Mouse (Mus musculus) heart, embryonic 13.5 days (tissue): ENCODE measurements at regions not wholly inside any gene's neighbourhood (a gene's known extent, or its start where the extent isn't known, plus 50 kb on each side); places are given as distances from the start of the nearest gene placed in this dataset.

Experiments
- ATAC-seq: fragments of 200-750 bp; cut with Nextera tagmentation; 2 replicates; pipeline ENCODE4 v1.8.0; 2017; ENCODE audit warnings: moderate TSS enrichment; ENCODE audit not compliant: insufficient number of reproducible peaks, low FRiP score, low TSS enrichment; ENCODE audit errors: extremely low read depth
- H3K27ac ChIP-seq: fragments of 300-500 bp; sonication (generic); replicated peaks from 2 replicates; pipeline ENCODE4 v1.5.1; 2015; ENCODE audit warnings: moderate library complexity, mild to moderate bottlenecking, inconsistent platforms
- H3K27me3 ChIP-seq: fragments of 300-500 bp; sonication (generic); replicated peaks from 2 replicates; pipeline ENCODE4 v1.6.1; 2015; ENCODE audit warnings: mild to moderate bottlenecking, inconsistent platforms
- H3K36me3 ChIP-seq: fragments of 300-500 bp; sonication (generic); 2 replicates; pipeline ENCODE4 v1.6.1; 2015; ENCODE audit warnings: mild to moderate bottlenecking, inconsistent platforms
- H3K4me1 ChIP-seq: fragments of 300-500 bp; sonication (generic); 2 replicates; pipeline ENCODE4 v1.6.1; 2015; ENCODE audit warnings: inconsistent platforms
- H3K4me2 ChIP-seq: fragments of 300-500 bp; sonication (generic); 2 replicates; pipeline ENCODE4 v1.6.1; 2015; ENCODE audit warnings: inconsistent platforms, mild to moderate bottlenecking, moderate library complexity
- H3K4me3 ChIP-seq: fragments of 300-500 bp; sonication (generic); 2 replicates; pipeline ENCODE4 v1.5.1; 2015; ENCODE audit warnings: moderate library complexity, mild to moderate bottlenecking, inconsistent platforms
- H3K9ac ChIP-seq: fragments of 300-500 bp; sonication (generic); 2 replicates; pipeline ENCODE4 v1.6.1; 2015; ENCODE audit warnings: inconsistent platforms, mild to moderate bottlenecking, moderate library complexity
- H3K9me3 ChIP-seq: fragments of 300-500 bp; sonication (generic); 2 replicates; pipeline ENCODE4 v1.6.1; 2016; ENCODE audit warnings: inconsistent platforms
- WGBS: fragments of 180-500 bp; shearing (Covaris S2); methylation state at CpG from one replicate; pipeline ENCODE4 v1.1.7; 2015; ENCODE audit warnings: mixed read lengths; 5-methylcytosine and 5-hydroxymethylcytosine counted together

DNA sequence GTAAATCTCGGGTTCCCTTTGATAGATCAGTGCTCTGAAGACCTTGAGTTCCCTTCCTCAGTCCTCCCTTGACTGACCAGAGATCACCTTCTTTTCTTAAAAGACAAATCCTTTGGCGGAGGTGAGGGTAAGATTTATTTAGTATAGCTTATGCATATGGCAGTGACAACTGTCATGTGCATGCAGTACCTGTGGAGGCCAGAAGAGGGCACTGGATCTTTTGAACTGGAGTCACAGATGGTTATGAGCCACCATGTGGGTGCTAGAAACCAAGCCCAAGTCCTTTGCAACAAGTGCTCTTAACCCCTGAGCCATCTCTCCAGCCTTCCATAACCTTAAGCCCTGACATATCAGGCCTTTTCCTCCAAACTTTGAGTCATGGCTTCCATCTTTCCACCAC lies 110.4 kb upstream of the Foxn2 start:
- H3K27me3 ChIP-seq, result no peaks in the 10 kb centered on the region
- no peak overlapping the region for H3K4me3 ChIP-seq
- peaks cover 29% of the 10 kb centered on the region for H3K4me1 ChIP-seq
- H3K9me3 ChIP-seq, result peaks cover 10% of the 10 kb centered on the region; the same call in 1 of the 2 replicates
- H3K4me2 ChIP-seq, result no peak overlapping the region
- 71% methylated on average over 2 of the region's 2 CpGs for WGBS
- no peaks in the 10 kb centered on the region for H3K36me3 ChIP-seq
- no peak overlapping the region for H3K9ac ChIP-seq
- no peak for ATAC-seq
- H3K27ac ChIP-seq, result 0 out of 2 replicates have a peak overlapping the region, but pooled peaks have one; percentile 34

- H3K4me1 ChIP-seq, result peaks cover 13% of the 10 kb centered on the region
- 61% methylated on average over 4 of the region's 4 CpGs for WGBS
- H3K9me3 ChIP-seq, result peaks cover 10% of the 10 kb centered on the region; the same call in 1 of the 2 replicates
- no peaks in the 10 kb centered on the region for H3K27me3 ChIP-seq
- H3K36me3 ChIP-seq, result no peaks in the 10 kb centered on the region
- ATAC-seq, result no peak
- H3K4me3 ChIP-seq, result no peak overlapping the region
- H3K27ac ChIP-seq, result no peak overlapping the region
- no peak overlapping the region for H3K4me2 ChIP-seq
- no peak overlapping the region for H3K9ac ChIP-seq
These were observed 106.7 kb upstream of the Foxn2 start for GRCm38 (mm10) chr17:88333816-88334215.

- Histone ChIP-seq H3K9me3 (peaks cover 8% of the 10 kb centered on the region; the same call in 1 of the 2 replicates), H3K27ac (no peak overlapping the region), H3K4me2 (no peak overlapping the region), H3K9ac (no peak overlapping the region), H3K27me3 (no peaks in the 10 kb centered on the region), H3K4me3 (no peak overlapping the region), H3K36me3 (no peaks in the 10 kb centered on the region), H3K4me1 (no peaks in the 10 kb centered on the region; the same call in 1 of the 2 replicates)
- no peak for ATAC-seq
- 78% methylated on average over 5 of the region's 5 CpGs for WGBS
These were observed 105.2 kb upstream of the Foxn2 start for GRCm38 (mm10) chr17:88335271-88335670.

DNA sequence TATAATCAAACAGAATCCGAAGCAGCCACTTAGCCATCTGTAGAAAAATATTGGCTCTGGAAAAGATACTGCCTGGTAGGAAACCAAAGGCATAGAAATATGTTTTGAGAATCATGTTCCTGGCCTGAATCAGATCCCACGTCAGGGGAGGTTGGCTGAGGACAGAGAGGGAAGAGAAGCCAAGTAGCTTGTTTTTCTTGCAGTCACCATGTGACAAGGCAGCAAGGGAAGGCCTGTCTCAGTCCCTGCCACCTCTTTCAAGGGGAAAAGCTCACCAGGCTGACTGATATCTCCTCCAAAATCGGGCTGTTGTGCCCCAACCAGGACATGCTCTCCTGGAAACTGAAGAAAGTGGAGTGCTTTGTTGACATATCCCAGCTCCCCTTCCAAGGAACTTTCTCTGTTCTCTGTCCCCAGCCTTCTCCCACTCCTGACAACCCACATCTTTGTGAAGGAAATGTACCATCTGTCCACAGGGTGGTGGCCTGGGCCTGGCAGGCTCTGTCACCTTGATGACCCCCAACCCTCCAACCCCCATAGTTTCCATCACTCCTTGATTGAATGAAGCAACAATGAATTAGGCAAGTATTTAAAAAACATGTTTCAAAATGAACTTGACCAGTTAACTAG lies 104.3 kb upstream of the Foxn2 start:
- Histone ChIP-seq H3K9ac (no peak overlapping the region), H3K4me3 (no peak overlapping the region), H3K27me3 (no peaks in the 10 kb centered on the region), H3K27ac (no peak overlapping the region), H3K9me3 (no peaks in the 10 kb centered on the region), H3K4me1 (peaks cover 5% of the 10 kb centered on the region), H3K36me3 (no peaks in the 10 kb centered on the region), H3K4me2 (no peak overlapping the region)
- no peak for ATAC-seq
- WGBS, result 42% methylated on average over 3 of the region's 3 CpGs

GRCm38 (mm10) chr17:88337649-88338404 lies 102.7 kb upstream of the Foxn2 start:
- WGBS, result 78% methylated on average over 8 of the region's 8 CpGs

DNA sequence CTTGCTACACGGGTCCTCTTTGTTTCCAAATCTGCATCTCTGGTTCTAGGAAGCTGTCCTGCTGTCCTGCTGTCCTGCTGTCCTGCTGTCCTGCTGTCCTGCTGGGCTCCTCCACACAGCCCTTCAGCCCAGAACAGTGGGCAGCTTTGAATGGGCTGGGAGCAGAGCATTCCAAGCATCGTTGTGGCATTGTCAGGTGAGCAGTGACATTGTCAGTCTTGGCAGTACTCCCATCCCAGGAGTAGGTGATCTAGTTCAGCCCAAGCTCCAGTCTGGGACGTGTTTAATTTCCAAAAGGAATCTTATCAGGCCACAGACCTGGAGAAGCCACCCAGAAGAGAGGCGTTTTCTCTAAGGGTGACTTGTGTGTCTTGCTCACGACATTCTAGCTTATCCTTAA lies 99.4 kb upstream of the Foxn2 start:
- Histone ChIP-seq H3K4me1 (peaks cover 8% of the 10 kb centered on the region), H3K4me2 (no peak overlapping the region), H3K9ac (no peak overlapping the region), H3K4me3 (no peak overlapping the region), H3K36me3 (no peaks in the 10 kb centered on the region), H3K27me3 (no peaks in the 10 kb centered on the region), H3K9me3 (no peaks in the 10 kb centered on the region), H3K27ac (no peak overlapping the region)
- ATAC-seq, result no peak
- 26% methylated on average over 5 of the region's 5 CpGs for WGBS

More at GRCm38 (mm10) chr17:88337649-88338404, 102.7 kb upstream of the Foxn2 start:
- Histone ChIP-seq H3K9me3 (no peaks in the 10 kb centered on the region), H3K36me3 (no peaks in the 10 kb centered on the region), H3K27me3 (no peaks in the 10 kb centered on the region), H3K4me1 (peaks cover 8% of the 10 kb centered on the region), H3K4me2 (no peak overlapping the region), H3K9ac (no peak overlapping the region), H3K4me3 (no peak overlapping the region), H3K27ac (no peak overlapping the region)
- no peak for ATAC-seq

DNA sequence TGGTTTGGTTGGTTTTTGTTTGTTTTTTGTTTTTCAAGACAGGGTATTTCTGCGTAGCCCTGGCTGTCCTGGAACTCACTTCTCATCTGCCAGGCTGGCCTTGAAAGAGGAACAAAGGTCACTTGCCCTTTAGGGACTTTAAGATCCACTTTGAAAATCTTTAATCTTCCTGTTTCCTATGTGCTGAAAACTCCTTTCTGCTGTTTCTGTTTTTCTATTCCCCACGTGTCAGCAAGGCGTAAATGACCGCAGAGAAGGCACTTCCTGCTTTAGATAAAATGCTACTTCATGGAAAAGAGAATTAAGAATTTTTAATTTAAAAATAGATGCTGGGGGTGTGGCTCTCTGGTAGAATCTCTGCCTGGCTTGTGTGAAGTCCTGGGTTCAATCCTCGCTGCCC lies 98.9 kb upstream of the Foxn2 start:
- Histone ChIP-seq H3K27ac (no peak overlapping the region), H3K4me1 (peaks cover 8% of the 10 kb centered on the region), H3K9ac (no peak overlapping the region), H3K9me3 (no peaks in the 10 kb centered on the region), H3K4me3 (no peak overlapping the region), H3K36me3 (no peaks in the 10 kb centered on the region), H3K27me3 (no peaks in the 10 kb centered on the region), H3K4me2 (no peak overlapping the region)
- 50% methylated on average over 5 of the region's 5 CpGs for WGBS
- no peak for ATAC-seq

DNA sequence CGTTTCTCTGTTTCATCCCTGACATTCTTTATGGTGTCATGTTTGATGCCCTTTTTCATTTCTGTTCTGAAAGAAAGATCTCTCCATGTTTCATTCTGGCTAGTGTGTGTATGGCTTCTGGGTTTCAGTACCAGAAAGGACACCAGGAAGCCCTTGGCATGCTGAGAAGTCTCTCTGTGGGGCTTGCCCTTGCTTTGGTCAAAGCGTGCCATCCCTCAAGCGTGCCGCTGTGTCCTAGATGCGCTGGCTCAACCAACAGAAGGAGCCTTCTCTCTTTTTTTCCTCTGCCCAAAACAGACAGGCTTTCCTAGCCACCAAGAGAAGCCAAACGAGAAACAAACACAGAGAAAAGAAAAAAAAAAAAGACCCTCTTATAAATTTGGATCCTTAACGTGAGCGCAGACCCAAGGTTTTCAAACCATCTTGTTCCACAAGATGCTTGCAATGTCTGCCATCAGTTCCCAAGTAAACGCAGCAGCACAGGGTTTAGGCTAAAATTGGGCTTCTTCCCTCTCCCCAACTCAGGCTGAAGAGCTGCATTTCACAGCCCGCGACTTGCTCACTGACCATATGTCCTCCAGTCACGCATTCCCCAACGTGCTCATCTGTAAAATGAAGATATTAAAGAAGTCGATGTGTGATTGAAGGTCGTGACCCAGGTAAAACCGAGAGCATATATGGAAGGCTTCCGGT lies 97.3 kb upstream of the Foxn2 start:
- WGBS, result 81% methylated on average over 17 of the region's 17 CpGs
- no peak overlapping the region for H3K4me2 ChIP-seq
- H3K9ac ChIP-seq, result no peak overlapping the region
- H3K27ac ChIP-seq, result no peak overlapping the region
- H3K9me3 ChIP-seq, result no peaks in the 10 kb centered on the region; the same call in 1 of the 2 replicates
- peaks cover 8% of the 10 kb centered on the region for H3K4me1 ChIP-seq
- ATAC-seq, result no peak
- no peaks in the 10 kb centered on the region for H3K27me3 ChIP-seq
- no peak overlapping the region for H3K4me3 ChIP-seq
- no peaks in the 10 kb centered on the region for H3K36me3 ChIP-seq

DNA sequence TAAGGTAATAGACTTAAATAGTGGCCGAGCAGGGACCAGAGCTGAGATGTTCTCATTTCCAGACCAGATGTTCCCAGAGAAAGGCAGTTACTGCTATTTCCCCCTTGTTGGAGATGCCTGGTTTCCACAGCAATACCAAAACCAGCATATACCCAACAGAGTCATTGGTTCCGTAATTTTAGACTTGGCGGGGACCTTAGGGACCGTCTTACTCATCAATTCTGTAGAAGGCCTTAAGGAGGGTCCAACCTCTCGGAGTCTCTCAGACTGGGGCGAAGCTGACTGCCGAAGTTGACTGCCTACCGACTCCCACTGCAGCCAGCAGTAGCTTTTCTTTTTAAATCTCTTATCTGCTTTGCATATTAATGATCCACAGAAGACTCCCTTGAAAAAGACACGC lies 95.1 kb upstream of the Foxn2 start:
- H3K9me3 ChIP-seq, result no peaks in the 10 kb centered on the region; the same call in 1 of the 2 replicates
- H3K4me3 ChIP-seq, result no peak overlapping the region
- H3K27me3 ChIP-seq, result no peaks in the 10 kb centered on the region
- no peaks in the 10 kb centered on the region for H3K36me3 ChIP-seq
- no peak overlapping the region for H3K27ac ChIP-seq
- no peak for ATAC-seq
- no peak overlapping the region for H3K4me2 ChIP-seq
- peaks cover 8% of the 10 kb centered on the region for H3K4me1 ChIP-seq
- no peak overlapping the region for H3K9ac ChIP-seq
- WGBS, result 77% methylated on average over 9 of the region's 9 CpGs

DNA sequence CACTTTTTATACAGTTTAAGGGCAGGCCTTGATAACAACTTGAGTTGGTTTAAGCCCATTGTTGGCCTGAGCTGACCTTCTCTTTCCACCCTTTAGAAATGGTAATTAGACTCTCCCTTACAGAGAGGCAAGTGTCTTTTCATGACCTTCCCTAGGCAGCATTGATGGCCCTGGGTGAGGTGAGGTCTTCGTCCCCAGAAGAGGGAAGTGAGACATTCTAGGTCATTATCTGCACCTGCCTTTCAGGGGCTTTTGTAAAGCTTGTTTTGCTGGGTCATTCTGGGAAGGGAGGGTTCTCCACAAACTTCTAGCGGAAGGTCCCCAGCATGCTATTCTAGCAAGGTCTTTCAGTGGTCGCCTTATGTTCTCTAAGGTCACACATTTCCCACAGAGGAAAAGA lies 93.6 kb upstream of the Foxn2 start:
- H3K9me3 ChIP-seq, result no peaks in the 10 kb centered on the region; the same call in 1 of the 2 replicates
- no peak for ATAC-seq
- H3K4me1 ChIP-seq, result no peaks in the 10 kb centered on the region
- 65% methylated on average over 3 of the region's 3 CpGs for WGBS
- no peak overlapping the region for H3K4me3 ChIP-seq
- no peak overlapping the region for H3K9ac ChIP-seq
- H3K27ac ChIP-seq, result no peak overlapping the region
- H3K36me3 ChIP-seq, result no peaks in the 10 kb centered on the region
- H3K4me2 ChIP-seq, result no peak overlapping the region
- no peaks in the 10 kb centered on the region for H3K27me3 ChIP-seq

DNA sequence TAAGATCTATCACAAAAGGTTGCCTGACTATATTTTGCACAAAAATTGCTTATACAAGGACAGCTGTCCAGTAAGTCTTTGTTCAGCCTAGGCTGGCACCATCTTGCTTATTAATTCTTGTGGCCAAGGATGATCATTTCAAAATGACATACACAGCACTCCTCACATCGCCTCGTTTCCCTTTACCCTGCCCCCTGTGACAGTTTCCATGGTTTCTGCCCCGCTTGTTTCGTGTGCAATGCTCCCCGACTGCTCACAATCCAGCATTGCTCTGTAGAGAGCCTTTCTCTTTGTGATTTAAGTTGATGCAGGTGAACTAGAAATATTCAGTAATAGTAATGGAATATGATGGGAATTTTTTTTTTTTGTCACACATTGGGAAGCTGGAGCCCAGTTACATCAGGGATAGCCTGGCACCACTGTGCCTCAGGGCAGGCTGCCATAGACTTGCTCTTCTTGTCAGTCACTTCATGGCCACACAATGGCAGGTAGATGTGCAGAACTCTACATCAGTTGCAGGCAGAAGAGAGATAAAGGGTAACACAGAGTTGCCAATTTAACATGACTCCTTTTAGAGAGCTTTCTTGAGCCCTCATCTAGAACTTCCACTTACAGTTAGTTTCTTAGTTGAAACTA lies 90.6 kb upstream of the Foxn2 start:
- no peak overlapping the region for H3K9ac ChIP-seq
- H3K4me3 ChIP-seq, result no peak overlapping the region
- H3K27me3 ChIP-seq, result no peaks in the 10 kb centered on the region
- no peaks in the 10 kb centered on the region for H3K36me3 ChIP-seq
- H3K4me1 ChIP-seq, result no peaks in the 10 kb centered on the region
- H3K4me2 ChIP-seq, result no peak overlapping the region
- H3K9me3 ChIP-seq, result peaks cover 5% of the 10 kb centered on the region; the same call in 1 of the 2 replicates
- no peak for ATAC-seq
- 77% methylated on average over 5 of the region's 5 CpGs for WGBS
- no peak overlapping the region for H3K27ac ChIP-seq
